Mouse (Mus musculus): ENCODE measurements around the gene Cyp26b1. TPM values are rescaled to one million over a fixed set of nuclear protein-coding genes. Genes with fewer than 3 reads are reported as not detected.

Gene Cyp26b1
- total RNA-seq, 2 experiments from 2014 or later: 1.3 to 12.3 TPM

DNA sequence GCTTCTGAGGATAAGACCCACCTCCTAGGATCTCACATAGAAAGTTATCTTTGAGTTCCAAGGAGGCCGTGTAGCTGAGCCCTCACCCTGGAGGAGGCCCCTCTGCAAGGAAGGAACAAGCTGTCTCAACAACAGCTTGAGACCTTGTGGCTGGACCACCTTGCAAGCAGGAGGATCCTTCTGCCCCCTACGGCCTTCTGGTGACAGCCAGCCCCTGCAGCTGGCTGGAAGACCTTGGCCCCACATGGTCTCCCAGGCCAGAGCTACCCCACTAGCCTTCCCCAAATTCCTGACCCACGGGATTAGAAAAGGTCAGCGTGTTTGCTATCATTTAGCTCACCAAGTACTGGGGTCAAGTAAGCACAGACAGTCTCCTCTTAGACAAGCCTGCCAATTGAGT lies 30.8 kb downstream of the Cyp26b1 start:
- DNase-seq: no peak

DNA sequence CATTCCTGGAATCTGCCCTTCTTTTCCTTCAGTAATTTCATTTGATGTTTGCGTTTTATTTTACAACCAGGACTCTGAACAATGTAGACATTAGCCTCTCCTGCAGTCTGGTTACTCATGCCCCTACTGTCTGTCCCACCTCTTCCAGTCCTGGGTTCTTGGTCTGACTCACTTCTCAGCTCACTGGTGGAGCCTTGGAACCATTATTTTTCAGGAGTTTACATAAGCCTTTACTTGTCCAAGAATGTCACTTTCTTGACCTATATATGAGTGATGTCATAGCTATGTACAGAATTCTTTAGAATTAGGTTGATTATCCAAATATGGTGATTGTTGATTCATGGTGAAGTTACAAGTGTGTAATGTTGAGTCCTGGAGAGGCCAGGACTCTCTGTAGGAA lies 32.5 kb downstream of the Cyp26b1 start:
- no peak for DNase-seq

DNA sequence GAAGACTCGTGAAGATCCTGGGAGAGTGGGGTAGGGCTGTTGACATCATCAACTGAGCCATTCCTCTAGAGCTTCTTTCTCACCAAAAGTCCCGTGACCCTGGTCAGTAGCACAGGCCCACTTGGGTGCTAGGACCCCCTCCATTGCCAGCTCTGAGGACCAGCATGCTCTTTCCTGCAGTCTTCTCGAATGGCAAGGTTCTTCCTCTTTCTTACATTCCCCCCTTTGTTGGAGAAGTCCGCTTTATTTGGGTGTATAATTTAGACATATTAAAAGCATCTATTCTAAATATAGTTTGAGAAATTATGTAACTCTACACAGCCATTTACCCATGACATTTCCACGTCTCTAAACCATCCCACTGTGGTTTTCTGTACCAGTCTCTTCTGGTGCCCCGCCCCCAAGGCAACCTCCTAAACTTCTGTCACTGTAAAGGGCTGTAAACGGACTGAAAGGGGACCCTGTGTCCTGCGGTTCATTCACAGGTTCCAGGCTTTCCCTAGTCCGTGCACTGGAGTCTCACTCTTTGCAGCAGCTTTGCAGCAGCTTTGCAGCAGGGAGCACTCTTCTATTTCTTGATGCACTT lies 43.8 kb downstream of the Cyp26b1 start:
- DNase-seq: no peak

DNA sequence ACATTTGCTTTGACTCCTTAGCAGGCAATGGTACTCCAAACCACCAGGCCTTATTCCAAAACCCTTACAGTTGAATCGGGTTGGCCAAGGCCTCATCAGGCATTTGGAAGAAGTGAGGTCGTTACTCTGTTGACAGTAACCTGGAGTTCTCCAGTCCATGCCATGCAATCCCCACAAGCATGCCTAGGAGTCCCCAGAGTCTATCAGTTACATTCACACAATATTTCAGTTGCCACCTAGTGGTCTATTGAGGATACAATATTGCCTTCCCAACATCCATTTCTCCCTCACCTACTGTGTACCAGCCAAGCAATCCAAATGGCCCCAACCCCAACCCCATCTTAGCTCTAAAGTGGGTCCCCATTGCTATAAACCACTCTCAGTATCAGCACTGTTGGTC lies 48.3 kb downstream of the Cyp26b1 start:
- no peak for DNase-seq

DNA sequence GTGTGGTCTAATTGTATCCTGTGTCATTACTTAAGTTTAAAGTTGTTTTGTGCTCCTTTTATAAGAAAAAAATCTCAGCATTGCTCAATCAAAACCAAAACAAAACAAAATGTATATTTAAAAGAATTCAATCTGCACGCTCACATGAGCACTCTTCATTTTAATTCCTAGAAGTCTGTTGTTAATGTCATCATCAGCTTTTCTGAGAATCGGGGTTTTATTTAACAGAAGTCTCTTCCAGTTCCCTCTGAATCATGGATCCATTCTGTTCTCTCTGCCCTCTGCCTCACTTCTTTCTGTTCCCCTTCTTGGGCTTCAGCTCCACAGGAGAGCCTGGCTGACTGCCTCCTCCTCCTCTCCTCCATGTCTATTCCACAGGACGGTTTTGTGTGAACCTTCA lies 49.3 kb downstream of the Cyp26b1 start:
- DNase-seq: no peak

DNA sequence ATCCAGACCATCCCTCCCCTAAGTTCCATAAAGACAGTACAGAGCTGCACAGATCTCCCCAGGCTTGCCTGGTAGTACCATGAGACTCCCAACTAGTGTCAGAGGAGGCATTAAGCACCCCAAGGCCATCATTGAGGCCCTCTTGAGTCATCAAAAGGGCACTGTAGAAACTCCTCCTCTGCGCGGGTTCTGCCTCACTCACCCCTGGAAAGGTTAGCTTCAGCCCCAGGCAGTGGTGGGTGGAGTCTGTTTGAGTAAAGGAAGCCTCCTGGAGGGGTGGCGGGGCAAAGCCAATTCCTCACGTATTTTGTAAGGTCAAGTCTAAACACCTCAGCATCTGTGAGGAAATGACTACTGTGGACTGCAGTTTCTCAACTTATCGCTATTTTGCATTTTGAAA lies 50.2 kb downstream of the Cyp26b1 start:
- DNase-seq: no peak

DNA sequence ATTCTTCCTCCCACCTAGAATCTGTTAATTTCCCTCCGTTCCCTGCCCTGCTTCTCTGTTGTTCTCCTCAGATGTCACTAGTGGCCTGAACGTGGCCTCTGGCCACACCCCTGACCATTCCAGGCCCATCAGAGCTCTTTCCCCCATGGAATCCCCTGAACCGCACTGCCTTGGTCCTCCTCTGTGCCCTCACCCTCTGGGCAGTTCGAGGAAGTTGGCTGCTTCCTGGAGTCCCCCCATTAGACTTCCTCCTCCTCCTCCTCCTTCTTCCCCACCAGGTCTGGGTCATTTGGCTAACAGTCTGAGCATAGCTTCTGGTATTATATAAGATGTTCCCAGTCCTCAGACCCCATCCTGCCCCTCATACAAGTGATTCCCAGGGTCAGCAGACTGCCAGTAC lies 53.8 kb downstream of the Cyp26b1 start:
- DNase-seq: no peak

DNA sequence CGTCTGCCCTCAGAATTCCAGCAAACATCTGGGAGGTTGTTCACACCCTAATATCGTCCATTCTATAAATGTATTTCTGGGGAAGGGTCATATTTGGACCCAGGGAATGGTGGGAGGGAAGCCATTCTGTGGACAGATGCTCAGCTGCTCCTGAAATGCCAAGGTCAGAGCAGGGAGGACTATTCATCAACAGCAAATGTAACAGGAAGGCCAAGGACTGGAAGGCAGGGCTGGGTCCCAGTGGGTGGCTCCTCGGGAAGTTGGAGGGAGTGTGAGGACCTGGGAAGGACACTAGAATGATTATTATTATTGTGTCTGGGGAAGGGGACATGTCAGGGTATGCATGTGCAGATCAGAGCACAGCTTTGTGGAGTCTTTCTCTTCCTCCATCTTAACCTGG lies 55.0 kb downstream of the Cyp26b1 start:
- DNase-seq: no peak

DNA sequence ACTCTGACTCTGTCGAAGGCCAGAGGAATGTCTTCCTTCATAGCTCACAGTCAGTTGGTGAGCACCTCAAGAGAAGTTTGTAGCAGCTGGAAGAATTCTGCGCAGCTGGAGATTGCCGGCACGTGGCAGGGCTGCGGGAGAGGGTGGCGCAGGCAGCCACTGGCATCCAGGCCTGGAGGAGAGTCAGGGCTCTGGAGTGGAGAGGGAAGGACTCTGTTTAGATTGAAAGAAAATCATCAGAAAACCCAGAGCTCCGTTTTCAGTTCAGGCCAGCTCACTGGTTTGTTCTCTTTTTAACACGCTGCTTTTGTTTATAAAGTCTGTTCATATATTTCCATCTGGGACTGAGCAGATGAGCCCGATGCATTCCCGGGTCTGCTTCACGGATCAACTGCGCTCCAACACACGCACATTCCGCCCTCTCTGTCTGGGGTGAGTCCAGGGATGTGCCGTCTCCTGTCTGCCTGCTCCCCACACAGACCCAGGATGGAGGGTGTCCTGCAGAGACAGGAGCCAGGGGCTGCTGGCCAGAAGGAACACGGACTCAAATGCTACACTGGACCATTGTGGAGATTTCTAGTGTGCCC lies 56.0 kb downstream of the Cyp26b1 start:
- no peak for DNase-seq

DNA sequence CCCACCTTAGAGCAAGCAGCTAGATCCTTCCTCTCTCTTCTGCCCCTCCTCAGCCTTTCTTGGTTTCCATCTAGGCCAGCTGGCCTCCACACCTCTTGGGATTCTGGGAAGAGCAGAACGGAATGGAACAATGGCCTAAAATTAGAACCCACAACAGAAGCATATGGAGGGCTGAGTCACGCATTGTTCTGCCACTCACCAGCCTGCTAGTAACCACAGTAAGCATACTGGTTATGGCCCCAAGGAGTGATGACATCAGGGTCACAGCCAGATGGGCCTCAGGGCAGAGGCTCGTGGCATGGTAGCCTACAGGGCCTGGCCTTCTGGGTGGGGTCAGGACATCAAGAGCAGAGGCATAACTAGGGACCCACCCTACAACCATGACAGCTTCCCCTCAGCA lies 58.8 kb downstream of the Cyp26b1 start:
- no peak for DNase-seq

DNA sequence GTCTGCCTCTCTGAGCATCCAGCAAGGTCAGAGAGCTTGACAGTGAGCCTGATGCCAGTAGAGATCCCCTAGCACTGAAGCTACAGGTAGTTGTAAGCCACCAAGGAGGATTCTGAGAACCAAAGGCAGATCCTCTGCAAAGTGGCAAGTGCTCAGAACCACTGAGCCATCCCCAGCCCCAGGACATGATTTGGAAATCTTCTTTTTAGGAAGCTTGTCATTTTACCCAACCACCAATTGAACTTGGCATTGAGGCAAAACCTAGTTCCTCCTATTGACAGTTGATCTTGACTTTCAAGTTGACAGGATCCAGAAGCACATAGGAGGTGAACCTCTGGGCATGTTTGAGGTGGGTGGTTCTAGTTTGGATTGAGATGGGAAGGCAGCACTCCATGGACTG lies 63.8 kb downstream of the Cyp26b1 start:
- no peak for DNase-seq

DNA sequence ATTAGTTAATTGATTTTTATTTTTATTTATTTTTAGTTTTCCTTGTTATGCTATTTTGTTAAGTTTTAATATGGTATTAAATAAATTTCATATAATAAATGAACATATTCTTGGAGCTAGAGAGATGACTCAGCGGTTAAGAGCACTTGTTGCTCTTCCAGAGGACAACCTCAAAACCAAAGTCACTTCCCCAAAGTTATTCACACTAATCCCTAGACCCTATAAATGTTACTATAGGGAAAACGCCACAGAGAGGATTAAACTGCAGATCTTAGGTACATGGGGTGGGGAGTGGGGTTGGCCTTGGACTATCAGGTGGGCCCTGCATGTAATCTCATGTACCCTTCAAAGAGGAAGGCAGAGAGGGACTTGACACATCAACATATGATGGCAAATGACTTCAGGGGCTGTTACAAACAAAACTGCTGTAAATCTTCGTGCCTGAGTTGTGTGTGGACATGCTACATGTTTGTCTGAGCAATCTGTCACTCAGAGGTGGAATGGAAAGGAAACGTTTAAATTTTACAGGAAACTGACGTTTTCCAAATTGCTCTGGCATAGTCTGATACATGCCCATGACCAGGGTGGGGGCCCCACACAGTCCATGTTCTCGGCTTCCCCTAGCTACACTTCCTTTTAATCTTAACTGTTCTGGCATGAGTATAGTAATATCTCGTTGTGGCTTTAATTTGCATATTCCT lies 68.7 kb downstream of the Cyp26b1 start:
- DNase-seq: no peak

Data from gastrocnemius, postnatal 25 days (tissue).